Mouse (Mus musculus): Measurements from ENCODE around the gene Sqor. TPM values are rescaled to one million over a fixed set of nuclear protein-coding genes. Genes with fewer than 3 reads are reported as not detected.

Gene Sqor
- polyA plus RNA-seq, 1 experiment from 2014 or later = 7.5 TPM

GRCm38 (mm10) chr2:122855354-122855753 is 90.3 kb downstream of the Sqor start:
- WGBS = 79% methylated on average over 3 of the region's 3 CpGs

More at GRCm38 (mm10) chr2:122855354-122855753, 90.3 kb downstream of the Sqor start:
- no peaks in the 10 kb centered on the region for H3K36me3 ChIP-seq
- no peaks in the 10 kb centered on the region for H3K4me1 ChIP-seq
- no peaks in the 10 kb centered on the region for H3K27me3 ChIP-seq
- no peak overlapping the region for H3K27ac ChIP-seq (replicated peaks)
- no peak overlapping the region for H3K4me2 ChIP-seq (replicated peaks)
- H3K9ac ChIP-seq = no peak overlapping the region
- no peak overlapping the region for H3K4me3 ChIP-seq (replicated peaks)
- no peak for ATAC-seq (ENCODE audit: insufficient number of reproducible peaks, low FRiP score, low TSS enrichment, low read depth)
- H3K9me3 ChIP-seq (replicated peaks) = no peaks in the 10 kb centered on the region

Other genes with a start within 250 kb of the Sqor start
- gene Gatm, start 153.9 kb upstream of the Sqor start, polyA plus RNA-seq (2015; fragmentation: Nextera tagmentation; extraction: Ambion mirVana) = 42.3 and 48.4 TPM in 2 replicates
- gene AA467197, start 128.3 kb upstream of the Sqor start, polyA plus RNA-seq (2015; fragmentation: Nextera tagmentation; extraction: Ambion mirVana) = 0.37 and 0.53 TPM in 2 replicates
- 9.7 and 10.2 TPM in 2 replicates for gene Slc30a4, start 62.6 kb upstream of the Sqor start, polyA plus RNA-seq (2015; fragmentation: Nextera tagmentation; extraction: Ambion mirVana)
- 46.5 and 47.5 TPM in 2 replicates for gene Bloc1s6, start 26.7 kb upstream of the Sqor start, polyA plus RNA-seq (2015; fragmentation: Nextera tagmentation; extraction: Ambion mirVana)

All from embryonic facial prominence, embryonic 15.5 days (tissue).